Mouse (Mus musculus) stomach, embryonic 15.5 days (tissue): ENCODE data around the gene Gas7. TPM values are rescaled to one million over a fixed set of nuclear protein-coding genes. Genes with fewer than 3 reads are reported as not detected.

Source experiments
- ATAC-seq: fragments of 200-750 bp; cut with Nextera tagmentation; 2 replicates; pipeline ENCODE4 v1.8.0; 2017; ENCODE audit warnings: low read depth, moderate number of reproducible peaks, moderate TSS enrichment; ENCODE audit not compliant: insufficient read depth, low FRiP score
- H3K27ac ChIP-seq: fragments of 300-500 bp; sonication (generic); 2 replicates; pipeline ENCODE4 v1.5.1; 2015; ENCODE audit warnings: mild to moderate bottlenecking, inconsistent platforms
- H3K27me3 ChIP-seq: fragments of 300-500 bp; sonication (generic); replicated peaks from 2 replicates; pipeline ENCODE4 v1.6.1; 2015; ENCODE audit warnings: inconsistent platforms
- H3K36me3 ChIP-seq: fragments of 300-500 bp; sonication (generic); 2 replicates; pipeline ENCODE4 v1.6.1; 2015; ENCODE audit warnings: inconsistent platforms
- H3K4me1 ChIP-seq: fragments of 300-500 bp; sonication (generic); 2 replicates; pipeline ENCODE4 v1.6.1; 2015; ENCODE audit warnings: inconsistent platforms
- H3K4me2 ChIP-seq: fragments of 300-500 bp; sonication (generic); 2 replicates; pipeline ENCODE4 v1.6.1; 2015; ENCODE audit warnings: mild to moderate bottlenecking, inconsistent platforms
- H3K4me3 ChIP-seq: fragments of 300-500 bp; sonication (generic); replicated peaks from 2 replicates; pipeline ENCODE4 v1.5.1; 2015; ENCODE audit warnings: inconsistent platforms
- H3K9ac ChIP-seq: fragments of 300-500 bp; sonication (generic); 2 replicates; pipeline ENCODE4 v1.6.1; 2015; ENCODE audit warnings: inconsistent platforms
- H3K9me3 ChIP-seq: fragments of 300-500 bp; sonication (generic); 2 replicates; pipeline ENCODE4 v1.6.1; 2016; ENCODE audit warnings: inconsistent platforms
- WGBS: fragments of 180-500 bp; shearing (Covaris S2); methylation state at CpG from one replicate; pipeline ENCODE4 v1.1.7; 2015; 5-methylcytosine and 5-hydroxymethylcytosine counted together
- polyA plus RNA-seq: library from polyadenylated mRNA; unstranded; fragments of >200 nt; fragmentation: Nextera tagmentation; extraction: Ambion mirVana; gene quantifications from 2 replicates; pipeline ENCODE4 v1.2.1, GENCODE M21; 2015

Gas7 gene
- polyA plus RNA-seq, 1 experiment from 2014 or later, result 15.5 TPM

GRCm38 (mm10) chr11:67564003-67564637 lies 108.9 kb downstream of the Gas7 start:
- H3K27ac ChIP-seq, result no peak overlapping the region
- H3K4me2 ChIP-seq, result no peak overlapping the region
- no peak overlapping the region for H3K9ac ChIP-seq
- H3K27me3 ChIP-seq, result no peaks in the 10 kb centered on the region
- H3K9me3 ChIP-seq, result no peaks in the 10 kb centered on the region
- ATAC-seq, result no peak
- no peaks in the 10 kb centered on the region for H3K36me3 ChIP-seq
- no peak overlapping the region for H3K4me3 ChIP-seq
- 80% methylated on average over 8 of the region's 8 CpGs for WGBS
- peaks cover 4% of the 10 kb centered on the region; the same call in 1 of the 2 replicates for H3K4me1 ChIP-seq

DNA sequence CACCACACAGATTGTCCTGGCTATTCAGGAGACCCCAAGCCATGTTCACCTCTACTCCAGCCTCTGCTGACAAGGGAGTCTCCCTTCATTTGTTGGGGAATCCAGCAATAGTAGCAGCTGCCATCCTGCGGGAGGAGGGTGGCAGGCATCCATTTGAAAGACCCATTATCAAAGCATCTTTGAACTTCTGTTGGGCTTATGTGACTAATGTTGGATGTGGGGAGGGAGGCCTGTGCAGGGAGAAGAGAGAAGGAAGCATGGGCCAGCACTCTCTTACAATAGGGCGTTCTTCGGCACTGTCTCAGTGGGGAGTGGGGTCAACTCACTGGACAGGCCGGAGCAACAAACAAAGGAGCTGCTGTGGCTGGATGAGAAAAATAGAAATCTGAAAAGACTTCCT lies 110.3 kb downstream of the Gas7 start:
- no peaks in the 10 kb centered on the region for H3K9me3 ChIP-seq
- no peaks in the 10 kb centered on the region for H3K4me1 ChIP-seq
- no peak overlapping the region for H3K4me2 ChIP-seq
- no peaks in the 10 kb centered on the region for H3K36me3 ChIP-seq
- no peak for ATAC-seq
- no peak overlapping the region for H3K9ac ChIP-seq
- H3K27me3 ChIP-seq, result no peaks in the 10 kb centered on the region
- no peak overlapping the region for H3K27ac ChIP-seq
- no peak overlapping the region for H3K4me3 ChIP-seq
- WGBS, result 89% methylated on average over 4 of the region's 4 CpGs

DNA sequence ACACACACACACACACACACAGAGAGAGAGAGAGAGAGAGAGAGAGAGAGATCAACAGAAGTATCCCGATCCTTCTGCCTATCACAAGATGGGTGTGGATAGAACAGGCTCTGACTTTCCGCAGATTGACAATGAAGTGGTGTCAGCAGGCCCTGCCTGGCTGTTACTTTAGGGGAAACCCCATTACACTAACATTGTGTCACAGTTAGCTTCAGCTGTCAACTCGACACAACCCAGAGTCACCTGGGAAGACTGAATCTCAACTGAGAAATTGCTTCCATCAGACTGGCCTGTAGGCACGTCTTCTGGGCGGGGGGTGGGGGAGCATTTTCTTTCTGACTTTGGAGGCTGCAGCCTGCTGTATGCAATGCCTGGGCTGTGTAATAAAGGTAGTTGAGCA lies 111.5 kb downstream of the Gas7 start:
- H3K4me2 ChIP-seq, result no peak overlapping the region
- H3K4me1 ChIP-seq, result no peaks in the 10 kb centered on the region
- ATAC-seq, result no peak
- H3K4me3 ChIP-seq, result no peak overlapping the region
- H3K9me3 ChIP-seq, result no peaks in the 10 kb centered on the region
- H3K27me3 ChIP-seq, result no peaks in the 10 kb centered on the region
- H3K27ac ChIP-seq, result no peak overlapping the region
- no peak overlapping the region for H3K9ac ChIP-seq
- no peaks in the 10 kb centered on the region for H3K36me3 ChIP-seq
- WGBS, result 59% methylated on average over 5 of the region's 5 CpGs

- no peak for ATAC-seq
- Histone ChIP-seq H3K27me3 (no peaks in the 10 kb centered on the region), H3K27ac (no peak overlapping the region), H3K4me3 (no peak overlapping the region), H3K9me3 (no peaks in the 10 kb centered on the region), H3K4me2 (no peak overlapping the region), H3K9ac (no peak overlapping the region), H3K36me3 (no peaks in the 10 kb centered on the region), H3K4me1 (no peaks in the 10 kb centered on the region)
- 63% methylated on average over 5 of the region's 5 CpGs for WGBS
Observed at GRCm38 (mm10) chr11:67567184-67567583, 111.9 kb downstream of the Gas7 start.

GRCm38 (mm10) chr11:67567991-67568390 lies 112.8 kb downstream of the Gas7 start:
- Histone ChIP-seq H3K9me3 (no peaks in the 10 kb centered on the region), H3K27me3 (no peaks in the 10 kb centered on the region), H3K4me2 (no peak overlapping the region), H3K27ac (no peak overlapping the region), H3K9ac (no peak overlapping the region), H3K4me3 (no peak overlapping the region), H3K36me3 (no peaks in the 10 kb centered on the region), H3K4me1 (no peaks in the 10 kb centered on the region)
- 90% methylated on average over 4 of the region's 4 CpGs for WGBS
- no peak for ATAC-seq

- WGBS, result 55% methylated on average over 5 of the region's 5 CpGs
- Histone ChIP-seq H3K4me3 (no peak overlapping the region), H3K27ac (no peak overlapping the region), H3K9me3 (no peaks in the 10 kb centered on the region), H3K27me3 (no peaks in the 10 kb centered on the region), H3K4me2 (no peak overlapping the region), H3K36me3 (no peaks in the 10 kb centered on the region), H3K9ac (no peak overlapping the region), H3K4me1 (no peaks in the 10 kb centered on the region)
- ATAC-seq, result no peak
Observed at GRCm38 (mm10) chr11:67568815-67569214, 113.6 kb downstream of the Gas7 start.

- ATAC-seq, result no peak
- WGBS, result 58% methylated on average over 8 of the region's 8 CpGs
- Histone ChIP-seq H3K4me1 (no peaks in the 10 kb centered on the region), H3K27ac (no peak overlapping the region), H3K36me3 (no peaks in the 10 kb centered on the region), H3K9me3 (no peaks in the 10 kb centered on the region), H3K4me2 (no peak overlapping the region), H3K4me3 (no peak overlapping the region), H3K9ac (no peak overlapping the region), H3K27me3 (no peaks in the 10 kb centered on the region)
Observed at GRCm38 (mm10) chr11:67570947-67571346, 115.7 kb downstream of the Gas7 start.

GRCm38 (mm10) chr11:67574344-67574743 lies 119.1 kb downstream of the Gas7 start:
- Histone ChIP-seq H3K36me3 (no peaks in the 10 kb centered on the region), H3K4me1 (no peaks in the 10 kb centered on the region), H3K27ac (no peak overlapping the region), H3K9me3 (no peaks in the 10 kb centered on the region), H3K4me3 (no peak overlapping the region), H3K27me3 (no peaks in the 10 kb centered on the region), H3K9ac (no peak overlapping the region), H3K4me2 (no peak overlapping the region)
- no peak for ATAC-seq
- WGBS, result 77% methylated on average over 5 of the region's 5 CpGs

- ATAC-seq, result no peak
- H3K27me3 ChIP-seq, result no peaks in the 10 kb centered on the region
- H3K9me3 ChIP-seq, result no peaks in the 10 kb centered on the region
- 79% methylated on average over 5 of the region's 5 CpGs for WGBS
- no peak overlapping the region for H3K4me2 ChIP-seq
- H3K36me3 ChIP-seq, result no peaks in the 10 kb centered on the region
- no peak overlapping the region for H3K4me3 ChIP-seq
- H3K4me1 ChIP-seq, result peaks cover 4% of the 10 kb centered on the region; the same call in 1 of the 2 replicates
- H3K27ac ChIP-seq, result no peak overlapping the region
- H3K9ac ChIP-seq, result no peak overlapping the region
Observed at GRCm38 (mm10) chr11:67577472-67577871, 122.2 kb downstream of the Gas7 start.

DNA sequence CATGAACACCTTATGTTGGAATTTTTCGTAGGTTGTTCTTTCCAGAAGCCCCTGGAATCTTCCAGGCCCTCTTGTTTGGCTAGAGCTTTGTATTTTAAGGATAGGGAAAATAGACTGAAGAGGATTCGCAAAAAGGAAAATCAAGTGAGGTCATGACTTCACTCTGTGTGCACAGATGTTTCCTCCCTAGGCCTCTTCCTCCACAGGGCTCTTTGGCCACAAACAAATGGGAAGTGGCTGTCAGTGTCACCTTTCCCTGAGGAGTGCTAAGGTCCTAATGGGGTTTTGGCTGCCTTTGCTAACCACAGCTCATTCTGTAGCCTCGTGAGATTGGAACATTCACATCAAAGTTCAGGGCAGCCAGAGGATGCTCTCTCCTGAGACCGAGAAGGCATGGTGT lies 122.8 kb downstream of the Gas7 start:
- no peaks in the 10 kb centered on the region for H3K36me3 ChIP-seq
- H3K4me3 ChIP-seq, result no peak overlapping the region
- WGBS, result 66% methylated on average over 4 of the region's 4 CpGs
- no peaks in the 10 kb centered on the region for H3K27me3 ChIP-seq
- no peaks in the 10 kb centered on the region for H3K9me3 ChIP-seq
- no peak overlapping the region for H3K27ac ChIP-seq
- peaks cover 4% of the 10 kb centered on the region; the same call in 1 of the 2 replicates for H3K4me1 ChIP-seq
- ATAC-seq, result no peak
- H3K9ac ChIP-seq, result no peak overlapping the region
- no peak overlapping the region for H3K4me2 ChIP-seq

- H3K27ac ChIP-seq, result no peak overlapping the region
- 63% methylated on average over 9 of the region's 9 CpGs for WGBS
- no peak for ATAC-seq
Observed at GRCm38 (mm10) chr11:67579136-67579535, 123.9 kb downstream of the Gas7 start.

GRCm38 (mm10) chr11:67581549-67581948 lies 126.3 kb downstream of the Gas7 start:
- H3K4me3 ChIP-seq, result no peak overlapping the region
- H3K4me1 ChIP-seq, result peaks cover 4% of the 10 kb centered on the region; the same call in 1 of the 2 replicates
- 51% methylated on average over 7 of the region's 7 CpGs for WGBS
- no peak overlapping the region for H3K9ac ChIP-seq
- H3K36me3 ChIP-seq, result no peaks in the 10 kb centered on the region
- peak; percentile 29; the same call in 1 of the 2 replicates for ATAC-seq
- no peak overlapping the region for H3K4me2 ChIP-seq
- H3K9me3 ChIP-seq, result no peaks in the 10 kb centered on the region
- peak overlapping the region; percentile 26; the same call in 1 of the 2 replicates for H3K27ac ChIP-seq
- H3K27me3 ChIP-seq, result no peaks in the 10 kb centered on the region

More at GRCm38 (mm10) chr11:67579136-67579535, 123.9 kb downstream of the Gas7 start:
- no peak overlapping the region for H3K4me2 ChIP-seq
- H3K36me3 ChIP-seq, result no peaks in the 10 kb centered on the region
- peaks cover 4% of the 10 kb centered on the region; the same call in 1 of the 2 replicates for H3K4me1 ChIP-seq
- no peaks in the 10 kb centered on the region for H3K9me3 ChIP-seq
- H3K9ac ChIP-seq, result no peak overlapping the region
- H3K4me3 ChIP-seq, result no peak overlapping the region
- H3K27me3 ChIP-seq, result no peaks in the 10 kb centered on the region

DNA sequence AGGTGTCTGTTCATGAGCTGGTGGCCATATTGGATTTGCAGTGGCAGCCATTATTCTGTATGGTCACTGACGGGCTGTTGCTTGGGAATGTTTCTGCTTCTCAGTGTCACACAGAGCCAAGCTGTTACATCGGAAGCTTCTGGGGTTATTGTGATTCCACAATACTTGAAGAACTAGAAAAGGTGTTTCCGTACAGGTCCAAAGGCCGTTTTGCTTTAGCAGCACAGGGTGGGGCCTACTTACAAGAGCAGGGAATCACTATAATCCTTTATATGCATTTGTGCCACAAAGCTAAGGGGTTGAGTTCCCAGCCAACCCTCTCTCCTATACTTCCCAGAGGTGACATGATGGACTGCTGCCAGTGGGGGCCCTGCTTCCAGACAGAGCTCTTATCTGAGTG lies 127.3 kb downstream of the Gas7 start:
- no peak overlapping the region for H3K27ac ChIP-seq
- no peak overlapping the region for H3K4me2 ChIP-seq
- ATAC-seq, result no peak
- no peaks in the 10 kb centered on the region for H3K27me3 ChIP-seq
- no peaks in the 10 kb centered on the region for H3K9me3 ChIP-seq
- H3K36me3 ChIP-seq, result no peaks in the 10 kb centered on the region
- H3K9ac ChIP-seq, result no peak overlapping the region
- H3K4me3 ChIP-seq, result no peak overlapping the region
- H3K4me1 ChIP-seq, result peaks cover 4% of the 10 kb centered on the region; the same call in 1 of the 2 replicates
- 85% methylated on average over 4 of the region's 4 CpGs for WGBS
